Mouse (Mus musculus) ZHBTc4 (cell line): ENCODE results near the gene Hyal5.

Experiments
- DNase-seq: peaks from one replicate; pipeline ENCODE4 v3.0.0-alpha.2; 2011; ENCODE audit warnings: low read depth, low spot score

The Hyal5 gene

GRCm38 (mm10) chr6:24857697-24858096 lies at the start of gene Hyal5:
TSS of gene Hyal5 (plus strand) at chr6:24857997.
- DNase-seq, result no peak

- DNase-seq, result peak; percentile 20
Observed at GRCm38 (mm10) chr6:24822070-24822469, 35.7 kb upstream of the Hyal5 start.

- peak; percentile 39 for DNase-seq
Observed at GRCm38 (mm10) chr6:24860320-24860719, 2.5 kb downstream of the Hyal5 start.

GRCm38 (mm10) chr6:24863649-24864048 lies 5.9 kb downstream of the Hyal5 start:
- DNase-seq, result no peak

GRCm38 (mm10) chr6:24894146-24894873 lies 36.5 kb downstream of the Hyal5 start:
- peak; percentile 48 for DNase-seq

GRCm38 (mm10) chr6:24894874-24895183 lies 37.0 kb downstream of the Hyal5 start:
- DNase-seq, result no peak

GRCm38 (mm10) chr6:24905101-24905500 lies 47.3 kb downstream of the Hyal5 start:
- DNase-seq, result no peak

GRCm38 (mm10) chr6:24907824-24908223 lies 50.0 kb downstream of the Hyal5 start:
- no peak for DNase-seq

- DNase-seq, result no peak
Observed at GRCm38 (mm10) chr6:24910016-24910727, 52.4 kb downstream of the Hyal5 start.

- DNase-seq, result no peak
Observed at GRCm38 (mm10) chr6:24910728-24911105, 52.9 kb downstream of the Hyal5 start.

GRCm38 (mm10) chr6:24913591-24913990 lies 55.8 kb downstream of the Hyal5 start:
- DNase-seq, result no peak

- DNase-seq, result no peak
Observed at GRCm38 (mm10) chr6:24925076-24925785, 67.4 kb downstream of the Hyal5 start.
